Mouse (Mus musculus) heart, adult 8-10 months (tissue): ENCODE results near the gene Mtor. TPM values are rescaled to one million over a fixed set of nuclear protein-coding genes. Genes with fewer than 3 reads are reported as not detected.

Experiments
- DNase-seq: peaks from one replicate; pipeline ENCODE4 v3.0.0; 2022; ENCODE audit warnings: low spot score
- total RNA-seq, 4 experiments: library from RNA; stranded (reverse); gene quantifications; 2 replicates each; pipeline ENCODE4 v1.2.4; 2022

Gene Mtor
- total RNA-seq: 10 to 100 TPM; 43.9 to 59.9 (median 52.8) TPM

GRCm38 (mm10) chr4:148448179-148448852 is at the start of gene Mtor:
TSS of gene Mtor (plus strand) at chr4:148448611.
- DNase-seq: peak; percentile 98

GRCm38 (mm10) chr4:148399437-148400094 is 48.8 kb upstream of the Mtor start:
- DNase-seq: no peak

DNA sequence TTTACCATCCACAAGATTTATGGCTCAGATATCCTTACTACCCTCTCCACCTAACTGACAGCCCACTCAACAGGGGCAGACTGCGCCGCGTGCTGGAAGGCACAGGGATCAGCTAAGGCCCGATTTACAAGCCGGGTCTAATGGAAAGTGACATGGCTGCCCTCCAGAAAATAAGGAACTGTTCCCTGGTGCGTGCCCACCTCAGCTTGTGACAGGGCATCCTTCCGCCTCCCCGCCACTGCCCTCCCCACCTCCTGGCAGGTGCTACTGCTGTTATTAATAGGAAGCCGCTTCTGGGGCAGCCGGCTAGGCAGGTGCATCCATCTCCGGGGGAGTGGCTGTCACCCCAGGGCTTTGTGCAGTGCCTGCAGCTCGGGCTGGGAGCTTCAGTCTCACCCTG is 45.0 kb upstream of the Mtor start:
- no peak for DNase-seq

GRCm38 (mm10) chr4:148404748-148405147 is 43.7 kb upstream of the Mtor start:
- DNase-seq: no peak

DNA sequence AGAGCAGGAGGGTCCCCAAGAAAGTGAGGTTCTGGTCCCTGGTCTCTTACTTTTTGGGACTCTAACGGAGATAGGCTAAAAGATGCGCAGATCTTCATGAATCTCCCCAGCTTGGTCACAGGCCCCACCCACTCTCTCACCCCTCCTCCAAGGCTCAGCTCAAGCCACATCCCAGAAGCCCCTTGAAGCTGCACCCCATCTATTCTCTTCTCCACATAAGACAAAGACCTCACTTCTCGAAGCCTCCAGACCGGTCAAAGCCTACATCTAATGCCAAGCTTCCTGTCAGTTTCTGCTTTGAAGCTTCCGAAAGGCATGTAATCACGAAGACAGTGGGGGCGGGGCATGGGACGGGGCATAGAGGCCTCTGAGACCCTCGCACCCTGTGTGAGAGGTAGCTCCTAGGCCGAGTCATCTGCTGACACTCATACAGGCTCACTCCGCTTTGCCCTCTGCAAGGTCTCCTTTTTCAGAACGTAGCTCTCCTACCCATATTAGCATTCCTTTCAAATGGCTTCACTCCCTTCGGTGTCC is 43.1 kb upstream of the Mtor start:
- no peak for DNase-seq

- DNase-seq: no peak
These were observed 40.0 kb upstream of the Mtor start for GRCm38 (mm10) chr4:148408256-148408975.

DNA sequence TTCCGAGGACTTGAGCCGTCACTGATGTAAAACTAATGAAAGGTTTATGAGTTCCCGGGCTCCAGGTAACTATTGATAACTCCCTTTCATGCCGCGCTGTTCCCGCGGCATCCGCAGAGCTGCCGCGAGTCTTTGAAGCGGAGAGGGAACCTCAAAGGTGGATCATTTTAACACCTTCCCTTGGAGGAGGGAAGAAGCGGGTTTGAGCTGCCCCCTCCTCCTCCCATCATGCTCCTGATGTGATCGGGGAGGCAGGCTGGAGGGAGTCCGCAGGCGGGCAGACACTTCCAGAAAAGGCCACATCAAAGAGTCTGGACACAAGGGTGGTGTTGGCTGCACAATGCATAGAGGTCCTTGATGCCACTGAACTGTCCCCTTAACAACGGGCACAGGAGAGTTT is 32.8 kb upstream of the Mtor start:
- DNase-seq: no peak

GRCm38 (mm10) chr4:148417074-148417526 is 31.3 kb upstream of the Mtor start:
- DNase-seq: no peak

DNA sequence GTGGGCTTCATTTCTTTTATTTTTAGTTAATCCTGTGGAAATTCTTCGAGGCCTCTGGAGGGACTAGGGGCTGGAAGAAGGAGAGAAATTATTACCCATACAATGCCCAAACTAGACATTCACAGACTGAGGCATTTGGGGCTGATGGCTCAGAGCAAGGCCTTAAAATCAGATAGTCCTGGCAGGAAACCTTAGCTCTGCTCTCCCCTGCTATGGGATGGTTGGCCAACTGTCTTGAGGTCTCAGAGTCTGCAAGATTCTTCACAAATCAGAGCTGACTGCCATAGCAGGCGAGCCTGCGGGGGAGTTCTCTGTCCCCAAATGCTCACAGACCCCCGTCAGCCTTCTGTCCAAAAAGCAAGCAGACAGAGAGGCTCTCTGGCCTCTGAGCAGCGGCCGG is 30.9 kb upstream of the Mtor start:
- no peak for DNase-seq

DNA sequence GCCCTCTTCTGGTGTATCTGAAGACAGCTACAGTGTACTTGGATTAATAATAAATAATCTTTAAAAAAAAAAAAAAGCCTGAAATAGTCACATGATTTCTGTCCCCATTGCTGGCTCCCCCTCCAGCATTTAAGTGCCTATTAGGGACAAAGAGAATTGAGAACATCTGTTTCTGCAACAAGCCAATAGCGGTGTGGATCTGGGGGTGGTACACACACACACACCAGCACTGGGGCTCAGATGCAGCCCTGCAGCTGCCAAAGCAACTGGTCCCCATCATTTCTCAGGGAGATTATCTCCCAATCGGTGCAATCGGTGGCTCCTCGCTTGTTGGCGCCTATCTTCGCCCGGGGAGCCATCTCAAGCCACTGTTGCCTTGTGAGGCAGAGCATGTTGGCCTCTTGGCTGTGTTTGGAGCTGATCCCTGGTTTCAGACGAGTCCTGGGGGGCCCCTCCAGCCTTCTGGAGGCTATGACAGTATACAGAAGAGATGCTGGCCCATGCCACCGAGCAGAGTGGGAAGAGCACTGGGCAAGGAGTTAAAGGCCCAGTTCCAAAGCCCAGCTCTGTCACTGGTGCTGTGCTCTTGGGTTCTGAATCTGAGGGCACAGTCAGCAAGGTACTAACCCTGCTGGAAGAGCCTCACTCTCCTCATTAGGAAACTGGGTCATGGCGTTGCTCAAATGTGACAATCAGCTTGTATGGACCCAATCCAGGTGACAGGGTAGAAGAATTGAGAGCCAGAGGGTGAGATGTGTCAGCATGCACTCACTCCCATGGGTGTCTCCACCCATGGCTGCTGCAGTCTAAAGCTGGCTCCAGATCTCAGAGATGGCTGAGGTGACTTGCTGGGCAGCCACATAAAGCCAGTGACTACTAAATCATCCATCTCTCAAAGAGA is 21.2 kb upstream of the Mtor start:
- no peak for DNase-seq

GRCm38 (mm10) chr4:148428544-148428943 is 19.9 kb upstream of the Mtor start:
- DNase-seq: no peak

DNA sequence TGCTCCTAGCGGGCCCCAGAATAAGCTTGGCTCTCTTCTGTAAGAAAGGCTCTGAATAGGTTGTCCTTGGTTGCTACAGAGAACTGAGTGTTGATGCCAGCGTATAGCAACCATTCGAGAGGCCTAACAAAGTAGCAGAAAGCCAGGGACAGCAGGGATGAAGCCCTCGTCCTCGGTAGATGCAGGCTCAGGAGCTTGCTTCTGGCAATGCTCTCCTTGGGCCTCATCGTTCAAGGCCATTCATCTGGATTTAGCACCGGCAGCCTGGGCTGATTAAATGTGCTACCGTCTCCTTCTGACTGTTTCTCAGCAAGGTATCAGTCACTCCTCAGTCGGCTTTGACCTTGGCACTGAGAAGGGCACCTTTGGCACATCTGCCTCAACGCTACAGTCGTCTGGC is 19.3 kb upstream of the Mtor start:
- no peak for DNase-seq

GRCm38 (mm10) chr4:148429686-148430085 is 18.7 kb upstream of the Mtor start:
- peak; percentile 40 for DNase-seq

GRCm38 (mm10) chr4:148430880-148431519 is 17.4 kb upstream of the Mtor start:
- no peak for DNase-seq

- DNase-seq: no peak
These were observed 15.9 kb upstream of the Mtor start for GRCm38 (mm10) chr4:148432488-148432887.

GRCm38 (mm10) chr4:148433336-148433735 is 15.1 kb upstream of the Mtor start:
- DNase-seq: no peak

DNA sequence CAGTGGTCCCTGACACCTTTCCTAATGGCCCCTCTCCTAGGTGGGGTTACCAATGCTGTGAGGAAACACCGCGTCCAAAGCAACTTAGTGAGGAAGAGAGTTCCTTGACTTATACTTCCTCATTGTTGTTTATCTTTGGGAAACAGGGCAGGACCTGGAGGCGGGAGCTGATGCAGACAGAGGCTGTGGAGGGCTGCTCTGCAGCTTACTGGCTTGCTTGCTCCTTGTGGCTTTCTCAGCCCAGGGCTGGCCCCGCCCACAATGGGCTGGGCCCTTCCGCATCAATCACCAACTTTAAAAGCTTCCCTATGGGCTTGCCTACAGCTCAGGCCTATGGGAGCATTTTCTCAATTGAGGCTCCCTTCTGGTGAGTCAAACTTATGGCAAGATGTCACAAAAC is 14.6 kb upstream of the Mtor start:
- DNase-seq: no peak

- DNase-seq: peak; percentile 49
These were observed 13.9 kb upstream of the Mtor start for GRCm38 (mm10) chr4:148434554-148434953.

- no peak for DNase-seq
These were observed 13.3 kb upstream of the Mtor start for GRCm38 (mm10) chr4:148435106-148435505.

DNA sequence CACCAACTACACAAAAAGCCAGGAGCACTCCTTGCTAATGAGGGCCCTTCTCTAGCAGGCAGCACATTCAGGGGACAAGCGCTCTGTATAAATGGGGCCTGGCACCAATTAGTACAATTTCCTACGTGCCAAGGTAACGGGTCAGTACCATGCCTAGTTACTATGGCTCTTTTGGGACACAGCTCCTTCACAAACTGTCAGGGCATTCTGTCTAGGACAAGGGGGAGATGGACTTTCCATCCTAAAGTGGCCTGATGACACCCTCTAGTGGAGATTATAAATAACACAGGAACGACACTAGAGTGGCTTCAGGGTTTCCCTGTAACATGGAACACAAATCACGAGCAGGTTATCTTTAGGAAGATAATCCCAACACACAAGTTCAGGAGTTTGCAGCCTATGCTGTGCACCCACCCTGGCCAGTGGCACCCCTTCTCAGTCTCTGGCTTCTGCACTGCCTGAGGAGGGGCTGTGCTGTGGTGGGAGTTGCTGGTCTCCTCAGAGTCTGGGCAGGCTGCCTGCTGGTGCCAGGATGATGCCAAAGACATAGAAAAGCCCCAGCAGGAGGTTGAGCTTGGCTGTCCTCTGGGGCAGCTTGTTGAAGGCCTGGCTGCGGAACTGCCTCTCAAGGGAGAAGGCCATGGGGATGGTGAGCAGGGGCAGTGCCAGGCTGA is 12.6 kb upstream of the Mtor start:
- no peak for DNase-seq
